Mouse (Mus musculus) cerebellum, postnatal 25 days (tissue): ENCODE data around the gene Rnf19b.

Experiments
- DNase-seq, 2 experiments: peaks; one replicate each; pipeline ENCODE4 v3.0.0; 2021; ENCODE audit warnings: mixed read lengths in 2 of 2

Gene Rnf19b

DNA sequence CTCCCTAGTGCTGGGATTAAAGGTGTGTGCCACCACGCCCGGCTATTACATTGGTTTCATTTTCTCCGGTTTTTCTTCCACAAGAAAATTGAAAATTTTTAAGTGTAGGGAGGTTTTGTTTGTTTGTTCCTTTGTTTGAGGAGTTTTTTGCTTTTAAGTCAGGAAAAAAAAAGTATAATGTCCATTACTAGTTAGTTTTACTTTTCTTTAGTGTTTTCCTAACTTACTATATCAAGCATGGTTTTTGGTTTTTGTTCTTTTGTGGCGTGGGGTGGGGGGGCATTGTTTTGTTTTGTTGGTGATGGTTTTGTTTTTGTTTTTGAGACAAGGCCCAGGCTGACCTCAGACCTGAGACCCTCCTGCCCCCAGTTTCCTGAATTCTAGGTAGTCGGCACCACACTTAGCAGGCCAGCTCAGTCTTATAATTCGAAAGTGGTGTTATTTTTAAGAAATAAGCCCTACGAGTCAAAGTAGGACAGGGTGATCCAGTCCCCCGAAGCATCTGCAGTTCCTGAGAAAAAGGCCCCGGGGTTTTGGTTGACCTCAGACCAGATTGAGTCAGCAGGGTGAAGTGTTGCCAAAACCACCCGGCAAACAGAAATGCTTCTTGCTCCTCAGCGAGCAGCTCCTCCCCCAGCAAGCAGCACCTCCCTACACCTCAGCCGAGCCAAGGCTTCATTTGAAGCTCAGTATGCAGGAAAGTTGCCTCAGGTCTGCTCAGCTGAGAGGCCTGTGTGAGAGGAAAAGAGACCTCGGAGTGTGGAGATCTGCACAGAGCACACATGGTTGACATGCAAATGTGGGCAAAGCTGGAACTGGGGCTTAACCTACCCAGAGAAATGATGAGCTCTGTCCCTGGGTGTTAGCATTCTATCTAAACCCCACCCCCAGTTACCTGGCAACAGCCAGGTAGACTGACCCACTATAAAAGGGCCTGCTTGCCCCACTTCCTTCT is 23.1 kb upstream of the Rnf19b start:
- DNase-seq, result peak; percentile 62 to 72

DNA sequence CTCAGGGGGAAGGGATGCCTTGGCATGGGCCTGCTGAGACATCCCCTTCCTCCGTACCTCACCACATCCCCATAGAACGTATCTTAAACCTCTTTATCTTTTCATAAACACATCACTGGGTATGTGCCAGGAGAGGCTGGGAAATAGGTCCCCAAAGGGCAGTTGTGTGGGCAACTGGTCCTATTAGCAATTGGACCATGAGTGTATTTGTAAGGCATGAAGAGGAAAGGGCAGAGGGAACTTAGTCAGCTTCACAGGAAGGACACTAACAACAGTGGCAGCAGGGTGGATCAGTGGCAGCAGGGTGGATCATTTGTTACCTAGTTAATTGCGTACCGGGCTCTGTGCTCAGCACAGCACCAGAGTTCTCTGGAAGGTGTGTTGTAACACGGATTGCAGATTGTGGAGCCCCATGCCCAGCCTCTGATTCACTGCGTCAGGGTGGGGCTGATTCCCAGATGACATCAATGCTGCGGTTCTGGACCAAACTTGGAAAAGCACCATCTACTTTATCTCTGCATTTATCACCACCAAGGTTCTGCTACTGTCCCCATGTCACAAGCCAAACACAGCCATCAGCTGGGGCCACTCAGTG is 22.1 kb upstream of the Rnf19b start:
- DNase-seq, result no peak

DNA sequence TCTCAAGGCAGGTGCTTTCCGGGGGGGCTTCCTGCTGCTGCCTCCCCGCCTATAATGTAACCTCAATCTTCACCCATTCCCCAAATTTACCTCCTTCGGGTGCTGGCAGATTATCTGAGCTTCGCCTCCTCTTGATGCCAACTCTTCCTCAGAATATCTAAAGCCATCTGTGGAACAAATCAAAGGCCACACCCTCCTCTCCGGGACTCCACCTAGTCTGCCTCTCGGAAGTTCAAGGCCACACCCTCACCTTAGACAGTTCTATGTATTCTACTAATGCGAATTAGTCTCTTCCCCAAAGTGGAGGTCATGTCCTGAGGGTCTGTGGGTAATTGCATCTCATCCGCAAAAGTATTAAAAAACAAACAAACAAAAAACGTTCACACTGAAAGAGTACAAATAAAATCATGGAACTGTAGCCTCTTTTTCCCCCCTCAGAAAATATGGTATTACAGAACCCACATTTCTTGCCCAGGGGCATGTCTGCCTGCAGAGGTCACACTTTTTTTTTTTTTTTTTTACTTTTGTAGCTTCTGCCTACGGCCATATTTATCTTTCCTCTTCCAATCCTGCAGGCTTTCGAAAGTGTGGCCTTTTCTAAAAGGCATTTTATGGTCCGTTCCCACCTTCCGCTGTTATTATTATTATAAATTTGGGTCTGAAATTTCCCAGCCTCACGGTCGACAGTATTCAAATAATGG is 10.2 kb upstream of the Rnf19b start:
- DNase-seq, result peak; percentile 20 to 40

DNA sequence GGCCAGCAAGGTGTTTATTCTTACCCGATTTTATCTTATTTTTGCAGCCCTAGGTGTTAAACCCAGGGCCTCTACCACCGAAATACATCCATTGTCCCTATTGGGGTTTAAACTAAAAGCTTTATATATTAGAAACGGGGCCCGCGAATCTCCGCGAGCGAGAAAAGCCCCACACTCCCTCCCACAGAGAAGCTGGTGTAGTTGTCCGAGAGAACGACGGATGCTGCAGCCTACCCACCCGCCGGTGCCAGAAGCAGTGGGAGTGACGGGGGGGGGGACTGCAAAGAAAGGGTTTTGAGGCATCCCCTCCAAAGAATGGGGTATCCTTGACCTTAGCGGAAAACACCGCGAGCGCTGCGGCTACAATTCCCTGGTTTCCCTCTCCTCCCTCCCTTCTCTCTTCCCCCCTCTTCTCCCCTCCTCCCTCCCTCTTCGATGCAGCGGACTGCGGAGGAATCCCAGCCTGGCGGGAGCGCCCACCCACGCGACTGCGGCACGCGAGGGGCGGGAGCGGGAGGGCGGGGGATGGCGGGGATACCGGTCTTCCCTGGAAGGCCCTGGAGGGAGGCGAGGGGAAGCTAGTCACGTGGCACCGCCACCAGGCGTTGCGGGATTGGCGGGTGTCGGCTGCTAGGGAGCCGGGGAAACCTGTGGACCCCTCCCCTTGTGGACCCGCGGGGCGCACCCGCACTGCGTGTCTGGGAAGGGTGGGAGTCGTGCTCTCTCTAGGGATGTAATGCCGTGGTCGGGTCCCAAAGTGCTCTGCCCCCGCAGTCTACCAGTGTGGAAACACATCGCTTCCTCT is 9.4 kb upstream of the Rnf19b start:
- DNase-seq, result peak; percentile 97 to 98

DNA sequence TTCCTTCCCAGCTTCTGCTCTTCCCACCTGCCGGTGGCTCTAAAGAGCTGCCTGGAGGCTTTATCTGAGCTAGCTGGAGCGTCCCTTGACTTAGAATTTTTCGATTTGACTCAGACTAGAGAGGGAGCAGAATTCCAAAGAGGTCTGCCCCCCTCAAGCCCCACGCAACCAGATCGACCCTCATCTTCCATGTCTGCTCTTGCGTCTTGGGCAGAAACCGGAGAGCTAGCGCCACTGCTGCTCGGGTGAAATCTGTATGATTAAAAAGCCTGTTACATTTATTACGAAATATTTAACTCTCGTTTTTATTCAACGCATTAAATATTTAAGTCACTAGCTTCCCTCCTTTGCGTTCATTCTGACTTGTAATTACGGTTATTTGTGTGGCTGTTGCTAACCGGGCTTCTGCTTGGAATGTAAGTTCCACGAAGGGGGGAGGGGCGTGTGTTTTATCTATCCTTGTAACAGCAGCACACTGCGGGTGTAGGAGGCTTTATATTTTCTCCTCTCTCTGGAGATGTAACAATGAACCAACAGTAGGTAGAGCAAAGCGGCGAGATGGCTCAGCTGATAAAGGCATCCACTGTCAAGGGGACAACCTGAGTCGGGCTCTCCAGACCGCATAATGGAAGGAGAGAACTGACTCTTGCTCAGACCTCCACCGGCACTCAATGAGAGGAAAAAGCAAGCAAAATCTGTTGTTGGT is 8.6 kb upstream of the Rnf19b start:
- DNase-seq, result peak; percentile 67 to 78

DNA sequence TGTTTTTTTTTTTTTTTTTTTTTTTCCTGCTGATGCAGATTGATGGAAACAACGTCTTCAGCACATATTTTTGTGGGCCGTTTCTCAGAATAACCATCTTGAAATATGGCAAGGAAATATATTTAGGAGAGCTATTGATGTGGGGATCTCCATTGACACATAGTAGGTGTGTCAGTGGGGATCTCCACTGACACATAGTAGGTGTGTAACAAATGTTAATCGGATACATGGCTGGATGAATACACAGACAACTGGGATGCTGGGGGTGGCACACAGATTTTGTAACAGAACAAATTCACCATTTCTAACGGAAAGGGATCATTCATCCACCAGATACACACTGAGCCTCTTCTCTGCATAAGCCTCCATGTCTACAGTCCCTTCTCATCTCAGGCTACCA is 7.7 kb upstream of the Rnf19b start:
- no peak for DNase-seq

DNA sequence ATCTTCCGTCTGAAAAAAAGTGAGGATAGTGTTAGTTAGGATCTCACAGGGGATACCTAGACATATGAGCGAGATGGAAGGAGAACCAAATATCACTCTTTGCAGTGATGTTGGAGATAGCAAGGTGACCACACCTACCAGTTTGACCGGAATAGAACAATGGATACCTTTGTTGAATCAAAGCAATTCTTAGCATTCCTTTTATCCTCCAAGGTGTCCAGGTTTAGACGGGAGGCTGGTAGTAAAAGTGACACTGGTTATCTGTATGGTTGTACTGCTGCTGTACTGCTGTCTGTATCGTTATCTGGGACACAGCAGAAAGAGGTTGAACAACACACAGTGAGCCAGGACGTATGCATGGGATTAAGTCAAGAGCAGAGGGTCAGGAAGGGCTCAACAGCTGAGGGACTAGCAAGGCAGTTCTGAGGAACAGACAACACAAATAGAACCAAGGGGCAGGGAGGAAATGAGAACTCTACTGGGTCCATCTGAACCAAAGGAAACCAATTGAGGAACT is 7.1 kb upstream of the Rnf19b start:
- no peak for DNase-seq

DNA sequence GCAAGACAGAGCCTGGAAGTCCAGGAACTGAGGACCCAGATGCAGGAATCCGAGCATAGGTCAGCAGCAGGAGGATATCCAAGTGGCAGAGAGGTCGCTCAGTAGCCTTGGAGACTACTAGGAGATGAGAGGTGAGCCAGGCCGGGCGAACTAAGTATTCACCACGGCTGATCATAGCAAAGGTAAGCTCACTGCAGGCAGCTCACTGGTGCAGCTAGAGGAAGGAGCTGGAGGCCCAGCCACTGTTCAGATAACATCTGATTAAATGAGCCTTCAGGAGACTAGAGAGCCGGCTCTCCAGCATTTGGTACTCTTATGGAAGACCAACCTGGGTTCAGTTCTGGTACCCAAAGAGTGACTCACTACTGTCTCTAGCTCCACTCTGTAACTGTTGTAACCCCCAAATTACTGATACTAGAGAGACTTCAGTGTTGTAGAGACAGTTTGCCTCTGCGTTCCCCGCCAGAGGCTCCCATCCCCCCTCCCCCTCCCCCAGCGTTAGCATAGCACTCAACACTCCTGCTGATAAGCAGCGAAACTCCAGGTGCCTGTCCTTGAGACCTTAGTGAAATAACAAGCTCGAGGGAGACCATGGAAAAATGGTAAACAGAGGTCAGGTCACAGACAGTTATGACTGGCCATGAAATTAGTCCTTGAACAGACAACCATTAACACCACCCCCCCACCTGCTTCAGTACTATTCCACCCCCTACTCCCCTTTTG is 6.4 kb upstream of the Rnf19b start:
- no peak for DNase-seq

DNA sequence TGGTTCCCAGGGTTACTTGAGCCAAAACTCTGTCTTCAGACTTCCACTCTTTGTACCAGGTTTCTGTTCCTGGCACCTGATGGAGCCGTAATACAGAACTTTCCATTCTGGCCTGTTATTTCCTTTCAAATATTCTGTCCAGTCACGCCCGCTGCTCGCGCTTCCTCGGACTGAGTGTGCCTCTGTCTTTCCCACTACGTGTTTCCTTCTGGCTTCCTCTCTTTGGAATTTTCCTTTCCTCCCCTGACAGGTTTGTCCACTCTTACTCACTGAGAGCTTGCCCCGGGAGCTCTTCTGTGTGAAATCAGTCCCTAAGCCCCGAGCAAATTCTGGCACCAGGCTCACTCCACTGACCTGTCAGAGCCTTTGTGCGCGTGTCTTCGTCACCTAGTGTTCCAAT is 3.3 kb upstream of the Rnf19b start:
- DNase-seq, result no peak

DNA sequence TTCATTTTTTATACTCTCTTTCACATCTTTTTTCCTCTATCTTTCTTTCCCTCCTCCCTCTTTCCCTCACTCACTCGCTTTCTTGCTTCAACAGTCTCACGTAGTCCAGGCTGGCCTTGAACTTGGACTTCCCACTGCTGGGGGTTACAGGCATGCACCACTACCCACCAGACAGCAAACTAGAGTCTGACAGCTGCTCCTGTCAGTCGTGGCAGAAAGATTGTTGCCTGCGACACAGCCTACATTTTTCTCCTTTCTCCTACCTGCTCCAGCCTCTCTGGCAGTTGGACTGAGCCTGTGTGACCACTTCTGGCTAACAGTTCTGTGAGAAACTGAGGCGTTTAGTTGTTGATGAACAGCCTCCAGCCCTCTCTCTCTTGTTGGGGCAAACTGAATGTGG is 2.5 kb upstream of the Rnf19b start:
- DNase-seq, result no peak

DNA sequence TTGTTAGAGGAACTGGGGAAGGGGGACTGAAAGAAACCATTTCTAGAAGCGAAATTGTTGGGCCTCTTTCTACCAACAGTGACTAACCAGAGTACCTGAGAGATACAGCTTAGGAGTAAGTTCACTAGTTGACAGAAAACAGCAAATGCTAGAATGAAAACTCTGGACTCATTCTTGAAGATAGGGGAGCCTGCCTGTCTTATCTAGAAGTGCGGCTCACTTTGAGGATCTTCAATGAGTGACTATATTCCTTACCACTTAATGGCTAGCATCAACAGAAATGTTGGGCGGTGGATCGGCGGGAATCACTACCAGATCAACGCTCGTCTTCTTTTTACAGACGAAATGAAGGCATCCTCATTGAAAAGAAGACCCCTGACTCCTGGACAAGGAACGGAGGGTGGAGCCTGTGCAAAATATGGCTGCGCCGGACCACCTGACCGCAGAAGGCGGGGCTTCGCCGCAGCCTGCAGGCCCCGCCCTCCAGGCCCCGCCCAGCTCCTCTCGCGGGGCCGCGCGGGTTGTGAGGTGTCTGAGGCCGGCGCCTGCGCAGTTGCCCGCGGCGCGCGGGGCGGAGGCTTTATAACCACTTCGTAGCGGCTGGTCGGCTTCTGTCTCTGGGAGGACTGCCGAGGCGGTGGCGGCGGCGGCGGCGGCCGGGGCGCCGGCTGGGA is 401 bp upstream of the Rnf19b start:
- peak; percentile 98 to 99 for DNase-seq

DNA sequence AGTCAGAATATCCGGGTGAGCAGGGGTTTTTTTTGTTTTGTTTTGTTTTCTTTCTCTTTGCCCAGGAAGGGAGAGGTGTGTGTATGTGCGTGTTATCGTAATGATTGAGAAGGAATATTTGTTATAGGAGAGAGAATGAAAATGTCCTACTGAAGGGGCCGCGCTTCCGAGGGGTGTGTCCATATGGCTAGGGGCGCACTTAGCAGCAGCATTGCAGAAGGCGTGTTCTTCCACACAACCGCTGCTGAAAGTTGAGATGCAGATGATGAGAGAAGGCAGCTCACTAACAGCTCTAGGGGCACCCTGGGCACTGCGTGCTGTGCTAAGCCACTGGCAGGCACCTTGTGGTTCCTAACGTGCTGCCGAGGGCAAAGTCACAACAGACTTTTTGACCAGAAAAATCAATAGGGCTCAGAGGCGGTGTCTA is 1.1 kb downstream of the Rnf19b start:
- peak; percentile 32 to 35 for DNase-seq

DNA sequence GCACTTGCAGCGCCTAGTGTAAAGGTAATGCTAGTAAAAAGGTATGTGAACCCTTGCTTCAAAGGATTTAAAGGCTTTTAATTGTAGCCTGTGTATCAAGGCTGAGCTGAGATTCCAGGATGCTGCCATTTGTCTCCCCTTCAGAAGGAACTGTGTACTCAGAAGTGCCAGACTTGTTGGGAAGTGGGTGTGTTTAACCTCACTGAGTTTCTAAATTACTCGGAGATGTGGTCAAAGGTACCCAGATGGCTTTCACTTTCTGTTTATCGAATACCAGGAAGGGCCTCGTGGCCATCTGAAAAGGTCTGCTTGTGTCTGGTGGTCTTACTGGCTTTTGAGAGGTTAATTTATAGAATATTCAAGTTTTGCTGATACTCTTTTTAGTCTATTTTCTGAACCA is 1.9 kb downstream of the Rnf19b start:
- DNase-seq, result no peak

DNA sequence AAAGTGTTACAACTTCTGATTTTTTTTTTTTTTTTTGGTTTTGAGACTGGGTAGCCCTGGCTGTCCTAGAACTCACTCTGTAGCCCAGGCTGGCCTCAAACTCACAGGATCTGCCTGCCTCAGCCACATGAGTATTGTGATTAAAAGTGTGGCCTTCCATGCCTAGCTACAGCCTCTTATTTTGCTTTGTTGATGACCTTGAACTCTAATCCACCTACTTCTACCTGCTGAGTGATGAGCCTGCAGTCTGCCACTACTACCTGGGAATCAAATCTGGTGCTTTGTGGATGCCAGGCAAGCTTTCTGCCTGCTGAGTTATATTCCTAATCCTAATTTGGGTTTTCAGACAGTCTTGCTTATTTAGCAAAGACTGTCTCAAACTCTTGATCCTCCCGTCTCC is 3.4 kb downstream of the Rnf19b start:
- no peak for DNase-seq

DNA sequence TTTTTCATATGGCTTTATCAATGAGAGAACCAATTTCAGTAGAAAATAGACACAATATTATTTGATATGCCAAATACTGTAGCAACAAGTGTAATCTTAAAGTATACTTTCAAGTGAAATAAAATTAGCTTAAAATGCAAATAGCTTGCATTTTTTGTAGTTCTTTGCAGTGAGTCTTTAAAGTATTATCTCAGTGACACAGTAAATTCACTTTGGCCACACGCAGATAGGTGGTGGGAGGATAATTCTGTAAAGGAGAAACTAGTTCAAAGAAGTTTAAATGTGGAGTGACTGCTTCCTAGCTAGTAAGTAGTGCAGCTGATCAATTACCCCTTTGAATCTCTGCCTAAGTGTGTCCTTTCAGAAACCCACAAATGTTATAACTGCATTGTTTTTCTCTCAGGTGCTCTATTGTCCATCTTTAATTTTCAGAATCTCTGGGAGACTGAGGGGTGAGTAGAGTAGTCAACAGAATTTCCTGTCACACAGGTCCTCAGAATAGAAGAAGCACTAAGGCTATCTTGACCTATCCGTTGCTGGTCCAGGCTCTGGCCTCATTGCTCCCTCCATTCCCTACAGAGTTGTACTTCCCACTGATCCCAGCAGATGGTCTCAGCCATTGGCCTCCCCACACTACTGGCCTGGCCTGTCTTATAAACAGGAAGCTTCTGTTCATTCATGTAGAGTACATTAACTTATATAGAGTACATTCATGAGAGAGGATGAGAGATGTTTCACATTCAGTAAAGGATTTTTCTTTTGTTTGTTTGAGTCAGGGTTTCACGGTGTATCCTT is 4.4 kb downstream of the Rnf19b start:
- peak; percentile 58 to 63 for DNase-seq

DNA sequence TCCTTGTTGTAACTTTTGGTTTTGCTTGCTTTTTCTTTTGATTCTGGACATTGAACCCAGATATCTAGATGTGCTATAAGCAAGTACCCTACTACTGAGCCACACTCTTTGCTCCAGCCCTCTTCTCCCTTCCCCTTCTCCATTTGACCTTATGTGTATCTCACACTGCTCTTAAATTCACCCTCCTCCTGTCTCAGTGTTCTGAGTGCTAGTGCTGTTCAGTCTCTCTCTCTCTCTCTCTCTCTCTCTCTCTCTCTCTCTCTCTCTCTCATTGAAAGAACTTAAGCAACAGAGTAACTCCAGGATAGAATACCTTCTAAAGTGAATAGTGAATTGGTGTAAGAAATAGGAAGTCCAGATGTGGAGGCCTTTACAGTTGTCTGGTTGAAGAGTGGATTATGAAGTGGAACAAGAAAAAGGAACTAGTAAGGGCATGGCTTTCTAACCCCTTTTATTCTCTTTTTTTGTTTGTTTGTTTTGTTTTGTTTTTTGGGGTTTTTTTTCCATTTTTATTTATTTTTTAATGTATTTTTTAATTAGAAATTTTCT is 7.7 kb downstream of the Rnf19b start:
- DNase-seq, result no peak

DNA sequence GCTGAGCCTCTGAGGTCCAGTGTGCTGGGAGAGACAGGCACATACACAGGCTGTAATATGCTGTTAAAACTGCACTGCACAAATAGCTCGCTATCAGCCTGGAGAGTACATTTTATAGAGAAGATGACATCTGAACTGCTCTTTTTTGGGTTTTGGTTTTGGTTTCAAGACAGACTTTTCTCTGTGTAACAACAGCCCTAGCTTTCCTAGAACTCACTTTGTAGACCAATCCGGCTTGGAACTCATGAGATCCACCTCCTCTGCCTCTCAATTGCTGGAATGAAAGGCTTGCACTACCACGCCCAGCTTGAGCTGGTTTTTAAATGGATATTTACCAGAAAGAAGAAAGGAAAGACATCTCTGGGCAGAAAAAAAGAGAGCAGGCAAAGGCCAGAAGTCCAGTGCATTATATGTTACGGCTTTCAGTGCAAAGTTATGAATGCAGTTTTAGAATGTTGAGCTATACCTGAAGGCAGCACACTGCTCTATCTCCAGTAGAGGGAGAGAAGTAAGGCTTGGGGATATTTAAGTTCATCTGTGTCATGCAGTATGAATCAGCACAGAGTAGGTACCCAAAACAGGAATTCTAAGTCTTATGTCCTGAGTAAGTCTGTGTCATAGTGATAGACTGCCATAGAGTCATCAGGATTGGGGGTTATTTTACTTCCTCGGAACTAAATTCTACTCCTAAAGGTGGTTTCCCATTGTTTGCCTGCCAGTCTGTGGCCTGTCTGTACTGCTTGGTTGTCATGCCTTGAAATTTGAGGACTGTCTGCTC is 9.8 kb downstream of the Rnf19b start:
- no peak for DNase-seq

DNA sequence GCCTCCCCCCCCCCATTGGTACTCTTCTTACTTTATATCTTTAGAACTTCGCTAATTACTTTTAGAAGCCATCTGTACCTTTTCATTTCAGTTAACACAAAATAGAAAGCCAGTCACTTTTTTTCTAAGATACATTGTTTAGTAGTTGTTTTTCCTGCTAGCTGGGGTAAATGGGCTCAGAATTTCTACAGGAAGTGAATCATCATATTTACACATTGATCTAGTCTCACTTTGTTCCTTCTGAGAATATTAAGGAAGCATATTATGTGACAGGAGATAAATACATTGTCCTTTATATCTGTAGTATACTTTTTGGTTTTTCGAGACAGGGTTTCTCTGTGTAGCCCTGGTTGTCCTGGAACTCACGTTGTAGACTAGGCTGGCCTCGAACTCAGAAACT is 10.8 kb downstream of the Rnf19b start:
- no peak for DNase-seq

DNA sequence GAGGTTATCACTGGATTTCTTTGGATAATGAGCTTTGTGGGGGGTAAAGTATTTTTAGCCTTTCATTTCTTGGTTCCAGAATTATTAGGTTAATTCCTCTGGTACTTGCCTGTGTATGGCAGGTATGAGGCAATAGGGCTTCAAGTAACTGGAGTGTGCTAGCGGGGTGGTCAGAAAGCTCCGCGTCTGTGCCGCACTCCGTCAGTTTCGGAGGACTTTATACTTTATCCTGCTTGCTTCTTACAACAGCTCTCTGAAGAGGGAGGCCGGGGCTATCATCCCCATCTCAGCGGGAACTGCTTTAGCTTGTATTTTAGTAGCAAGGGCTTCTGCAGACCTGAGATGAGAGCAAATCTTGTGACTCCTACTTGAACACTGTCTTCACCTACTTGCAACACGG is 21.1 kb downstream of the Rnf19b start:
- no peak for DNase-seq
